Mouse (Mus musculus) forebrain, postnatal 0 days (tissue): ENCODE data around the gene Slc17a4. TPM values are rescaled to one million over a fixed set of nuclear protein-coding genes. Genes with fewer than 3 reads are reported as not detected.

Source experiments
- ATAC-seq: fragments of 200-750 bp; cut with Nextera tagmentation; 2 replicates; pipeline ENCODE4 v1.8.0; 2017; ENCODE audit warnings: mild to moderate bottlenecking, moderate library complexity
- DNase-seq: peaks from one replicate; pipeline ENCODE4 v3.0.0-alpha.2; 2015
- H3K27ac ChIP-seq: fragments of 300-500 bp; sonication (generic); 2 replicates; pipeline ENCODE4 v1.5.1; 2014; ENCODE audit warnings: low read depth, mild to moderate bottlenecking, antibody characterized with exemption, low read length, moderate library complexity, mixed read lengths
- H3K27me3 ChIP-seq: fragments of 300-500 bp; sonication (generic); 2 replicates; pipeline ENCODE4 v1.6.1; 2014; ENCODE audit warnings: mild to moderate bottlenecking, low read length, mixed read lengths; ENCODE audit not compliant: insufficient read depth
- H3K36me3 ChIP-seq: fragments of 300-500 bp; sonication (generic); 2 replicates; pipeline ENCODE4 v1.6.1; 2014; ENCODE audit warnings: mild to moderate bottlenecking, moderate library complexity; ENCODE audit not compliant: insufficient read depth
- H3K4me1 ChIP-seq: fragments of 300-500 bp; sonication (generic); 2 replicates; pipeline ENCODE4 v1.6.1; 2014; ENCODE audit warnings: antibody characterized with exemption; ENCODE audit not compliant: insufficient read depth
- H3K4me2 ChIP-seq: fragments of 300-500 bp; sonication (generic); 2 replicates; pipeline ENCODE4 v1.6.1; 2014; ENCODE audit warnings: low read depth, mild to moderate bottlenecking, moderate library complexity
- H3K4me3 ChIP-seq: fragments of 300-500 bp; sonication (generic); 2 replicates; pipeline ENCODE4 v1.5.1; 2014; ENCODE audit warnings: low read depth, low read length, mixed read lengths
- H3K9ac ChIP-seq: fragments of 300-500 bp; sonication (generic); 2 replicates; pipeline ENCODE4 v1.6.1; 2014; ENCODE audit warnings: mild to moderate bottlenecking
- H3K9me3 ChIP-seq: fragments of 300-500 bp; sonication (generic); 2 replicates; pipeline ENCODE4 v1.6.1; 2016; ENCODE audit warnings: low read length
- CTCF ChIP-seq: sonication (generic); IDR thresholded peaks from 2 replicates; pipeline ENCODE4 v1.5.1; 2016; ENCODE audit warnings: antibody characterized with exemption, control low read depth, low read depth
- WGBS: fragments of 180-500 bp; shearing (Covaris S2); extraction: QIAGEN DNeasy Blood & Tissue Kit; methylation state at CpG from one replicate; pipeline ENCODE4 v1.1.7; 2014; 5-methylcytosine and 5-hydroxymethylcytosine counted together
- polyA plus RNA-seq: library from polyadenylated mRNA; unstranded; fragments of >200 nt; fragmentation: Nextera tagmentation; extraction: Ambion mirVana; gene quantifications from 2 replicates; pipeline ENCODE4 v1.2.1, GENCODE M21; 2015
- total RNA-seq: library from RNA; depleted of rRNA; stranded (reverse); fragments of >200 nt; gene quantifications from 2 replicates; pipeline ENCODE4 v1.2.3, GENCODE M21; 2014; rRNA removed

Gene Slc17a4
- total RNA-seq = not detected in 2 replicates
- polyA plus RNA-seq = not detected in 2 replicates

- H3K4me2 ChIP-seq = no peak within 1 kb of the TSS
- no peak for DNase-seq
- ATAC-seq = no peak
- no peak within 1 kb of the TSS for H3K9ac ChIP-seq
- WGBS = 70% methylated on average over 9 of the region's 9 CpGs
- no peaks in the 10 kb centered on the region for H3K36me3 ChIP-seq
- no peaks in the 10 kb centered on the region for H3K4me1 ChIP-seq
- H3K4me3 ChIP-seq = no peak within 1 kb of the TSS
- TF ChIP-seq CTCF = no peak
- H3K9me3 ChIP-seq = no peaks in the 10 kb centered on the region
- no peak within 1 kb of the TSS for H3K27ac ChIP-seq
- H3K27me3 ChIP-seq = no peaks in the 10 kb centered on the region
These were observed at the start of gene Slc17a4 for GRCm38 (mm10) chr13:23914376-23915167. Gene Slc17a4 (minus strand): TSS chr13:23915009.

GRCm38 (mm10) chr13:23959776-23960175 is 45.0 kb upstream of the Slc17a4 start:
- ATAC-seq (no peak; the same call in 1 of the 2 replicates), DNase-seq (no peak)
- no peak overlapping the region for H3K9ac ChIP-seq
- H3K27ac ChIP-seq = no peak overlapping the region
- no peaks in the 10 kb centered on the region for H3K9me3 ChIP-seq
- no peak for TF ChIP-seq CTCF
- no peaks in the 10 kb centered on the region for H3K4me1 ChIP-seq
- no peak overlapping the region for H3K4me3 ChIP-seq
- WGBS = 25% methylated on average over 2 of the region's 2 CpGs
- no peak overlapping the region for H3K4me2 ChIP-seq
- H3K27me3 ChIP-seq = no peaks in the 10 kb centered on the region
- no peaks in the 10 kb centered on the region for H3K36me3 ChIP-seq

GRCm38 (mm10) chr13:23950928-23951327 is 36.1 kb upstream of the Slc17a4 start:
- Histone ChIP-seq H3K27me3 (no peaks in the 10 kb centered on the region), H3K4me2 (no peak overlapping the region), H3K36me3 (no peaks in the 10 kb centered on the region), H3K27ac (no peak overlapping the region), H3K9ac (no peak overlapping the region), H3K4me1 (no peaks in the 10 kb centered on the region), H3K4me3 (no peak overlapping the region), H3K9me3 (no peaks in the 10 kb centered on the region)
- TF ChIP-seq CTCF = peak; percentile 28; the same call in 1 of the 2 replicates
- no peak for ATAC-seq
- 79% methylated on average over 3 of the region's 3 CpGs for WGBS
- DNase-seq = no peak

GRCm38 (mm10) chr13:23949484-23950246 is 34.9 kb upstream of the Slc17a4 start:
- H3K4me3 ChIP-seq = no peak overlapping the region
- DNase-seq (peak; percentile 55), ATAC-seq (peak; percentile 89)
- 34% methylated on average over 14 of the region's 14 CpGs for WGBS
- H3K9me3 ChIP-seq = no peaks in the 10 kb centered on the region
- H3K27me3 ChIP-seq = no peaks in the 10 kb centered on the region
- H3K36me3 ChIP-seq = no peaks in the 10 kb centered on the region
- no peak for TF ChIP-seq CTCF
- H3K9ac ChIP-seq = no peak overlapping the region
- H3K4me1 ChIP-seq = no peaks in the 10 kb centered on the region
- H3K4me2 ChIP-seq = no peak overlapping the region
- H3K27ac ChIP-seq = 0 out of 2 replicates have a peak overlapping the region, but pooled peaks have one; percentile 23

GRCm38 (mm10) chr13:23946254-23946653 is 31.4 kb upstream of the Slc17a4 start:
- Histone ChIP-seq H3K36me3 (no peaks in the 10 kb centered on the region), H3K4me1 (no peaks in the 10 kb centered on the region), H3K27ac (no peak overlapping the region), H3K9ac (no peak overlapping the region), H3K27me3 (no peaks in the 10 kb centered on the region), H3K9me3 (no peaks in the 10 kb centered on the region), H3K4me2 (no peak overlapping the region), H3K4me3 (no peak overlapping the region)
- ATAC-seq (no peak), DNase-seq (no peak)
- TF ChIP-seq CTCF = no peak
- 21% methylated on average over 2 of the region's 2 CpGs for WGBS

GRCm38 (mm10) chr13:23942861-23943260 is 28.1 kb upstream of the Slc17a4 start:
- no peak overlapping the region for H3K27ac ChIP-seq
- H3K4me3 ChIP-seq = no peak overlapping the region
- no peaks in the 10 kb centered on the region for H3K27me3 ChIP-seq
- WGBS = 62% methylated on average over 2 of the region's 2 CpGs
- no peak overlapping the region for H3K9ac ChIP-seq
- no peaks in the 10 kb centered on the region for H3K9me3 ChIP-seq
- H3K36me3 ChIP-seq = no peaks in the 10 kb centered on the region
- H3K4me1 ChIP-seq = no peaks in the 10 kb centered on the region
- no peak for DNase-seq
- no peak overlapping the region for H3K4me2 ChIP-seq
- peak; percentile 40 for TF ChIP-seq CTCF
- no peak for ATAC-seq

GRCm38 (mm10) chr13:23940291-23940690 is 25.5 kb upstream of the Slc17a4 start:
- 40% methylated on average over 6 of the region's 6 CpGs for WGBS
- ATAC-seq = no peak
- Histone ChIP-seq H3K36me3 (no peaks in the 10 kb centered on the region), H3K4me1 (no peaks in the 10 kb centered on the region), H3K4me2 (no peak overlapping the region), H3K9me3 (no peaks in the 10 kb centered on the region), H3K4me3 (no peak overlapping the region), H3K27ac (no peak overlapping the region), H3K27me3 (no peaks in the 10 kb centered on the region), H3K9ac (no peak overlapping the region)
- no peak for DNase-seq
- no peak for TF ChIP-seq CTCF
